Mouse (Mus musculus) intestine, postnatal 0 days (tissue): ENCODE results near the gene Mlst8. TPM values are rescaled to one million over a fixed set of nuclear protein-coding genes. Genes with fewer than 3 reads are reported as not detected.

Experiments
- ATAC-seq: fragments of 200-750 bp; cut with Nextera tagmentation; 2 replicates; pipeline ENCODE4 v1.8.0; 2017; ENCODE audit warnings: mild to moderate bottlenecking, moderate TSS enrichment, moderate library complexity
- H3K27ac ChIP-seq: fragments of 300-500 bp; sonication (generic); 2 replicates; pipeline ENCODE4 v1.5.1; 2014; ENCODE audit warnings: mild to moderate bottlenecking, low read depth, low read length, moderate library complexity
- H3K27me3 ChIP-seq: fragments of 300-500 bp; sonication (generic); replicated peaks from 2 replicates; pipeline ENCODE4 v1.6.1; 2014; ENCODE audit warnings: low read length, mixed read lengths; ENCODE audit not compliant: control insufficient read depth, insufficient read depth
- H3K36me3 ChIP-seq: fragments of 300-500 bp; sonication (generic); 2 replicates; pipeline ENCODE4 v1.6.1; 2014; ENCODE audit warnings: mild to moderate bottlenecking, moderate library complexity; ENCODE audit not compliant: control insufficient read depth, insufficient read depth
- H3K4me1 ChIP-seq: fragments of 300-500 bp; sonication (generic); replicated peaks from 2 replicates; pipeline ENCODE4 v1.6.1; 2014; ENCODE audit warnings: antibody characterized with exemption, low read length, mixed read lengths; ENCODE audit not compliant: control insufficient read depth, insufficient read depth
- H3K4me2 ChIP-seq: fragments of 300-500 bp; sonication (generic); replicated peaks from 2 replicates; pipeline ENCODE4 v1.6.1; 2014; ENCODE audit warnings: low read depth, mild to moderate bottlenecking, moderate library complexity
- H3K4me3 ChIP-seq: fragments of 300-500 bp; sonication (generic); 2 replicates; pipeline ENCODE4 v1.5.1; 2014; ENCODE audit warnings: low read depth, low read length
- H3K9ac ChIP-seq: fragments of 300-500 bp; sonication (generic); 2 replicates; pipeline ENCODE4 v1.6.1; 2014; ENCODE audit warnings: mild to moderate bottlenecking, low read depth, low read length
- H3K9me3 ChIP-seq: fragments of 300-500 bp; sonication (generic); 2 replicates; pipeline ENCODE4 v1.6.1; 2016; ENCODE audit warnings: mixed run types; ENCODE audit not compliant: control insufficient read depth
- CTCF ChIP-seq: sonication (generic); IDR thresholded peaks from 2 replicates; pipeline ENCODE4 v1.5.1; 2016; ENCODE audit warnings: low read depth, mild to moderate bottlenecking, control low read depth, antibody characterized with exemption, moderate library complexity
- WGBS: fragments of 180-500 bp; shearing (Covaris S2); extraction: QIAGEN DNeasy Blood & Tissue Kit; methylation state at CpG from one replicate; pipeline ENCODE4 v1.1.7; 2014; 5-methylcytosine and 5-hydroxymethylcytosine counted together
- polyA plus RNA-seq: library from polyadenylated mRNA; unstranded; fragments of >200 nt; fragmentation: Nextera tagmentation; extraction: Ambion mirVana; gene quantifications from 2 replicates; pipeline ENCODE4 v1.2.1, GENCODE M21; 2015

Gene Mlst8
- polyA plus RNA-seq, 1 experiment from 2014 or later: 11.9 TPM

GRCm38 (mm10) chr17:24505286-24505955, 26.5 kb upstream of the Mlst8 start:
- Histone ChIP-seq H3K9me3 (no peaks in the 10 kb centered on the region), H3K4me1 (0 out of 2 replicates have a peak, but pooled peaks cover 6% of the 10 kb centered on the region), H3K9ac (no peak overlapping the region), H3K36me3 (peaks cover 28% of the 10 kb centered on the region), H3K4me3 (no peak overlapping the region), H3K27ac (no peak overlapping the region), H3K4me2 (no peak overlapping the region), H3K27me3 (no peaks in the 10 kb centered on the region)
- TF ChIP-seq CTCF: no peak
- ATAC-seq: no peak
- 95% methylated on average over 30 of the region's 30 CpGs for WGBS

- Histone ChIP-seq H3K4me3 (no peak overlapping the region), H3K4me1 (0 out of 2 replicates have a peak, but pooled peaks cover 6% of the 10 kb centered on the region), H3K27me3 (no peaks in the 10 kb centered on the region), H3K36me3 (peaks cover 15% of the 10 kb centered on the region), H3K4me2 (no peak overlapping the region), H3K9me3 (no peaks in the 10 kb centered on the region), H3K9ac (no peak overlapping the region), H3K27ac (no peak overlapping the region)
- no peak for TF ChIP-seq CTCF
- no peak for ATAC-seq
- WGBS: 82% methylated on average over 10 of the region's 10 CpGs
Observed at GRCm38 (mm10) chr17:24504085-24504484, 25.2 kb upstream of the Mlst8 start.

GRCm38 (mm10) chr17:24502208-24502607, 23.3 kb upstream of the Mlst8 start:
- Histone ChIP-seq H3K27ac (no peak overlapping the region), H3K4me2 (no peak overlapping the region), H3K36me3 (peaks cover 3% of the 10 kb centered on the region; the same call in 1 of the 2 replicates), H3K4me3 (no peak overlapping the region), H3K27me3 (no peaks in the 10 kb centered on the region), H3K9me3 (no peaks in the 10 kb centered on the region), H3K9ac (no peak overlapping the region), H3K4me1 (0 out of 2 replicates have a peak, but pooled peaks cover 3% of the 10 kb centered on the region)
- no peak for ATAC-seq
- TF ChIP-seq CTCF: peak; percentile 61
- 44% methylated on average over 11 of the region's 11 CpGs for WGBS

- no peak overlapping the region for H3K9ac ChIP-seq
- H3K9me3 ChIP-seq: no peaks in the 10 kb centered on the region
- H3K27me3 ChIP-seq: 0 out of 2 replicates have a peak, but pooled peaks cover under 1% of the 10 kb centered on the region
- no peak for ATAC-seq
- H3K27ac ChIP-seq: no peak overlapping the region
- no peak overlapping the region for H3K4me2 ChIP-seq
- 62% methylated on average over 1 of the region's 1 CpGs for WGBS
- no peak for TF ChIP-seq CTCF
- no peaks in the 10 kb centered on the region for H3K4me1 ChIP-seq
- H3K36me3 ChIP-seq: no peaks in the 10 kb centered on the region
- no peak overlapping the region for H3K4me3 ChIP-seq
Observed at GRCm38 (mm10) chr17:24496026-24496425, 17.1 kb upstream of the Mlst8 start.

GRCm38 (mm10) chr17:24495443-24495842, 16.6 kb upstream of the Mlst8 start:
- no peaks in the 10 kb centered on the region for H3K9me3 ChIP-seq
- H3K4me2 ChIP-seq: no peak overlapping the region
- no peak overlapping the region for H3K4me3 ChIP-seq
- H3K9ac ChIP-seq: no peak overlapping the region
- no peak overlapping the region for H3K27ac ChIP-seq
- no peaks in the 10 kb centered on the region for H3K36me3 ChIP-seq
- 0 out of 2 replicates have a peak, but pooled peaks cover 5% of the 10 kb centered on the region for H3K27me3 ChIP-seq
- no peak for ATAC-seq
- TF ChIP-seq CTCF: no peak
- no peaks in the 10 kb centered on the region for H3K4me1 ChIP-seq
- 82% methylated on average over 3 of the region's 3 CpGs for WGBS

- TF ChIP-seq CTCF: peak; percentile 82
- Histone ChIP-seq H3K4me1 (no peaks in the 10 kb centered on the region), H3K9me3 (no peaks in the 10 kb centered on the region), H3K4me2 (no peak overlapping the region), H3K27me3 (peaks cover 8% of the 10 kb centered on the region; the same call in 1 of the 2 replicates), H3K9ac (no peak overlapping the region), H3K36me3 (no peaks in the 10 kb centered on the region), H3K4me3 (no peak overlapping the region), H3K27ac (no peak overlapping the region)
- WGBS: 47% methylated on average over 2 of the region's 2 CpGs
- ATAC-seq: no peak
Observed at GRCm38 (mm10) chr17:24494627-24495335, 15.9 kb upstream of the Mlst8 start.
